Mouse (Mus musculus) liver, embryonic 13.5 days (tissue): Measurements from ENCODE around the gene Irak1. TPM values are rescaled to one million over a fixed set of nuclear protein-coding genes. Genes with fewer than 3 reads are reported as not detected.

ENCODE experiments used
- ATAC-seq: fragments of 200-750 bp; cut with Nextera tagmentation; 2 replicates; pipeline ENCODE4 v1.8.0; 2017; ENCODE audit warnings: low read depth, mild to moderate bottlenecking, moderate number of reproducible peaks, moderate library complexity
- DNase-seq: peaks from one replicate; pipeline ENCODE4 v3.0.0; 2022
- H3K27ac ChIP-seq: fragments of 300-500 bp; sonication (generic); 2 replicates; pipeline ENCODE4 v1.5.1; 2015; ENCODE audit warnings: moderate library complexity, mild to moderate bottlenecking, inconsistent platforms
- H3K27me3 ChIP-seq: fragments of 300-500 bp; sonication (generic); 2 replicates; pipeline ENCODE4 v1.6.1; 2015; ENCODE audit warnings: mild to moderate bottlenecking, inconsistent platforms
- H3K36me3 ChIP-seq: fragments of 300-500 bp; sonication (generic); 2 replicates; pipeline ENCODE4 v1.6.1; 2015; ENCODE audit warnings: mild to moderate bottlenecking, inconsistent platforms
- H3K4me1 ChIP-seq: fragments of 300-500 bp; sonication (generic); replicated peaks from 2 replicates; pipeline ENCODE4 v1.6.1; 2015; ENCODE audit warnings: inconsistent platforms
- H3K4me2 ChIP-seq: fragments of 300-500 bp; sonication (generic); 2 replicates; pipeline ENCODE4 v1.6.1; 2015; ENCODE audit warnings: inconsistent platforms, mild to moderate bottlenecking, moderate library complexity
- H3K4me3 ChIP-seq: fragments of 300-500 bp; sonication (generic); replicated peaks from 2 replicates; pipeline ENCODE4 v1.5.1; 2015; ENCODE audit warnings: mild to moderate bottlenecking, inconsistent platforms
- H3K9ac ChIP-seq: fragments of 300-500 bp; sonication (generic); 2 replicates; pipeline ENCODE4 v1.6.1; 2015; ENCODE audit warnings: mild to moderate bottlenecking, inconsistent platforms
- H3K9me3 ChIP-seq: fragments of 300-500 bp; sonication (generic); replicated peaks from 2 replicates; pipeline ENCODE4 v1.6.1; 2016; ENCODE audit warnings: inconsistent platforms
- WGBS: fragments of 180-500 bp; shearing (Covaris S2); methylation state at CpG from one replicate; pipeline ENCODE4 v1.1.7; 2015; ENCODE audit not compliant: insufficient replicate concordance; 5-methylcytosine and 5-hydroxymethylcytosine counted together
- polyA plus RNA-seq: library from polyadenylated mRNA; unstranded; fragments of >200 nt; fragmentation: Nextera tagmentation; extraction: Ambion mirVana; gene quantifications from 2 replicates; pipeline ENCODE4 v1.2.1, GENCODE M21; 2015

Irak1 gene
- polyA plus RNA-seq, 1 experiment from 2014 or later: 25.0 TPM

DNA sequence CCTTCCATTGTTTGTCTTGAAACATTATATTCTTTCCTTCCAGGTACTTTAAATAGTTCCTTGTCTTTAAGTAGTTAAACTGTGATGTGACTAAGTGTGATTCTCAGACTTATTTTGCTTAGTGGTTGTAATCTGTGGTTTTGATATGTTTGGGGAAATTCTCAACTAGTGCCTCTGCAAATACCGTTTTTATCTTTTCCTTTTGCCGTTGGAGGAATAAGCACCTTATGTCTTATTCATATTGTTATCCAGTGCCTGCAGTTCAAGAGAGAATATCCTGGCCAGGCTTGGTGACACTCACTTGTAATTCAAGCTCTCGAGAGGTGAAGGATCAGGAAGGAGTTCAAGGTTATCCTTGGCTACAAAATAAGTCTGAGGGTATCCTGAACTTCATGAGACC, 22.7 kb downstream of the Irak1 start:
- DNase-seq (no peak), ATAC-seq (no peak)
- peaks cover 36% of the 10 kb centered on the region for H3K4me1 ChIP-seq
- WGBS: 48% methylated on average over 3 of the region's 3 CpGs
- no peak overlapping the region for H3K4me2 ChIP-seq
- H3K9me3 ChIP-seq: no peaks in the 10 kb centered on the region
- no peak overlapping the region; the same call in 1 of the 2 replicates for H3K27ac ChIP-seq
- no peaks in the 10 kb centered on the region for H3K36me3 ChIP-seq
- H3K9ac ChIP-seq: no peak overlapping the region
- no peak overlapping the region for H3K4me3 ChIP-seq
- H3K27me3 ChIP-seq: no peaks in the 10 kb centered on the region

DNA sequence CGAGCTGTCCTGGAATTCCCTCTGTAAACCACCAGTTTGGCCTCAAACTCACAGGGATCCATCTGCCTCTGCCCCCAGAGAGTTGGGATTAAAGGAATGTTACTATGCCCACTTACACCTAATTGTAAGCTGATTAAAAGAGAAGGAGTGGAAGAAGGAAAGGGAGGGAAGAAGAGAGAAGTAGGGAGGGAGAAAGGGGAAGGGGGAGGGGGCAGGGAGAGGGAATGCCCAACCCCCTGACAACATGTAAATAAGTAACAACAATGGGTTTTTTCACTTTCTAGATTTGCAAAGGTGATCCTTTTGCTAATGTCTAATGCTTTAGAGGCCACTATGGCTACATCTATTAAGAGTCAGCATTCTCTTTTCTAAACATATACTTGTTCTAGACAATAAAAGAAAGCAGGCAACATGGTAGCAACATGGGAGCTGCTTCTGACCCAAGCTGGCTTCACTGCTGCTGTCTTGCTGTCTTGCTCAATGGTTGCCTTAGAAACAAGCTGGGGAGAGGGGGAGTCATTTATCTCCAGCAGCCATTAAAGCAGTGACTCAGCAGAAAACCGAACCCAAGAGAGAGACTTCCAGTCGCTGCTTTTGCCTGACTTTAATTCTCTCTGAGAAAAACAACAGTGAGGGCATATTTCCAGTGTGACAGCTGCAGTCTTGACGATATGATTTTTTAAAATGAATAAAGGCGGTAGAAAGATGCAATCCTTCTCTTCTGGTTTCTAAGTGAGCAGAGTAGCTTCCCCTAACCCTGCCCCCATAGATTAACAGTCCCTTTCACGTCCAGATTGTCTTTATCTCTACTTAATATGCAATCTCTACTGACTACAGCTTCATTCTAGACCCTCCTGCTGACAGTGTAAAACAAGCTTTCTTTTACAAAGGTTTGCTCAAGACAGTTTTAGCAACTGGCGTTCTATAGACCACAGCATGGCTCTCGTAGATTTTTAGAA, 24.5 kb downstream of the Irak1 start:
- Histone ChIP-seq H3K9me3 (no peaks in the 10 kb centered on the region), H3K4me2 (peak overlapping the region; percentile 43), H3K4me1 (peaks cover 39% of the 10 kb centered on the region), H3K9ac (peak overlapping the region; percentile 51; the same call in 1 of the 2 replicates), H3K36me3 (no peaks in the 10 kb centered on the region), H3K4me3 (peak overlapping the region; percentile 18), H3K27ac (peak overlapping the region; percentile 88), H3K27me3 (no peaks in the 10 kb centered on the region)
- WGBS: 18% methylated on average over 8 of the region's 8 CpGs
- ATAC-seq: peak; percentile 94
- peak; percentile 69 for DNase-seq

DNA sequence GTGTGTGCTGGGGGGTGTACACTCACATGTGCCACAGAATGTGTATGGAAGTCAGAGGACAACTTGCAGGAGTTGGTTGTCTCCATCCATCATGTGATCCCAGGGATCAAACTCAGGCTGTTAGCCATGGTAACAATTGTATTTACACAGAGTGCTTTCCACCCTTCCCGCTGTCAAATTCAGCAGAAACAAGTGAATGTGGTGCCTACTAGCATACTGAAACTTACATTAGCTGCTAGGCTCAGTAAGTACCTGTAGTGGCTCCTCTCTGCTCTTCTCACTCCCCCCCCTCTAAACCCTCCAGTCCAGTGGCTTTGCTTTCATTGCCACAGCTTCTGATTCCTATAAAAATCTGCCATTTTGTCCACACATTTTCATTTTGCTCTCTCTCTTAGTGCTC, 45.9 kb downstream of the Irak1 start:
- H3K27ac ChIP-seq: no peak overlapping the region
- no peaks in the 10 kb centered on the region for H3K27me3 ChIP-seq
- H3K9me3 ChIP-seq: no peaks in the 10 kb centered on the region
- H3K36me3 ChIP-seq: no peaks in the 10 kb centered on the region
- no peak for ATAC-seq
- no peak overlapping the region for H3K4me3 ChIP-seq
- no peak overlapping the region for H3K4me2 ChIP-seq
- WGBS: 56% methylated on average over 1 of the region's 1 CpGs
- DNase-seq: no peak
- H3K9ac ChIP-seq: no peak overlapping the region
- H3K4me1 ChIP-seq: no peaks in the 10 kb centered on the region

DNA sequence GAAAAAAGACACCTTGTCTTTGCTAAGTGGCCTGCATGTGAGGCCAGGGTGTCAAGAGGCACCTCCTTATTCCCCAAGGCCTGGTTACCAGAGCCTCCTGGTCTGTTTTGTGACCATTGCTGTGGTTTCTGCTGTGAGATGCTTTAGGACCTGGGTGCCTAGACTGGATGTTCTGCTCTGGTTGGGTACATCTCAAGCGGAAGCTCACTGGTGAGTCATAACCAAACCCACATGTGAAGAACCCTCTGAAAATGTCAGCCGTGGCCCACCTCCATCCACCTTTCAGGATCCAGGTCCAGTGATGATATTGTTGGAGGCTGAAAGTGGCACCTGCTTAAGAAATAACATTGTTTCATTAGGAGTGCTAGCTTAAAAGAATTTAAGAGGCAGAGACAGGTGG, 47.4 kb downstream of the Irak1 start:
- Histone ChIP-seq H3K4me2 (no peak overlapping the region), H3K9ac (no peak overlapping the region), H3K36me3 (no peaks in the 10 kb centered on the region), H3K27ac (no peak overlapping the region), H3K4me3 (no peak overlapping the region), H3K9me3 (no peaks in the 10 kb centered on the region), H3K27me3 (no peaks in the 10 kb centered on the region), H3K4me1 (peaks cover 14% of the 10 kb centered on the region)
- DNase-seq (no peak), ATAC-seq (no peak)
- WGBS: 81% methylated on average over 2 of the region's 2 CpGs

DNA sequence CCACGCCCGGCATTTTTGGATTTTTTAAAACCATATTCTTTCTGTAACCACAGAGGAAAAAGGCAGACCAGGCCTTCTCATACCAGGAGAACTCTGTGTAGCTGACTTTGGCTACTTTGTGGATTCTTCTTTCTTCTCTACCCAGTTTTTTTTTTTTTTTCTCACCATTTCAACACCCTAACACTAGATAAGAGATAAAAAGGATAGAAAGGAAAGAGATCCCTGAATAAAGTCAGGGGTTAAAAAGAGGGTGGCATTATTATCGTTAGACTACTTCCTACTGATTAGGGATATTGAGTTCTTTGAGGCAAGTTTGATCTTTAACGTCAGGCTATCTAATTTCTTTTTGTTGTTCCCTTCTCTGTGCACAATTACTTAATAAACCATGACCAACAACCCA, 50.9 kb downstream of the Irak1 start:
- Histone ChIP-seq H3K4me2 (no peak overlapping the region), H3K36me3 (no peaks in the 10 kb centered on the region), H3K27me3 (no peaks in the 10 kb centered on the region), H3K27ac (peak overlapping the region; percentile 98; the same call in 1 of the 2 replicates), H3K9me3 (no peaks in the 10 kb centered on the region), H3K9ac (no peak overlapping the region), H3K4me1 (peaks cover 31% of the 10 kb centered on the region), H3K4me3 (no peak overlapping the region)
- no peak for ATAC-seq
- DNase-seq: no peak
- WGBS: 48% methylated on average over 4 of the region's 4 CpGs

DNA sequence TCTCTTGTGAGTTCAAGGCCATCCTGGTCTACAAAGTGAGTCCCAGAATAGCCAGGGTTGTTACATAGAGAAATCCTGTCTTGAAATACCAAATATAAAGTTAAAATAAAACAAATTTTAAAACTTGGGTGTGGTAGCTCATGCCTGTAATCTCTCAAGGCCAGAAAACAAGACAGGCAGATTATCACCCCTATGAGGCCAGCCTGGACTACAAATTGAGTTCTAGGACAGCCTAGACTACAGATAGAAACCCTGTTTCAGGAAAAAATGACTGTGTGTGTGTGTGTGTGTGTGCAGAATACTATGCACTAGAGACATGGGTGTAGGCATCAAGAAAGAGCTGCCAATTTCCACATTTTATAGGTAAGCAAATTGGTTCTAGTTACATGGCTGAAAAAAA, 52.9 kb downstream of the Irak1 start:
- H3K4me3 ChIP-seq: no peak overlapping the region
- H3K4me1 ChIP-seq: peaks cover 31% of the 10 kb centered on the region
- no peaks in the 10 kb centered on the region for H3K36me3 ChIP-seq
- H3K27me3 ChIP-seq: no peaks in the 10 kb centered on the region
- H3K9ac ChIP-seq: peak overlapping the region; percentile 40
- ATAC-seq (peak; percentile 42), DNase-seq (peak; percentile 22)
- peak overlapping the region; percentile 55 for H3K4me2 ChIP-seq
- H3K27ac ChIP-seq: peak overlapping the region; percentile 98
- no peaks in the 10 kb centered on the region for H3K9me3 ChIP-seq

DNA sequence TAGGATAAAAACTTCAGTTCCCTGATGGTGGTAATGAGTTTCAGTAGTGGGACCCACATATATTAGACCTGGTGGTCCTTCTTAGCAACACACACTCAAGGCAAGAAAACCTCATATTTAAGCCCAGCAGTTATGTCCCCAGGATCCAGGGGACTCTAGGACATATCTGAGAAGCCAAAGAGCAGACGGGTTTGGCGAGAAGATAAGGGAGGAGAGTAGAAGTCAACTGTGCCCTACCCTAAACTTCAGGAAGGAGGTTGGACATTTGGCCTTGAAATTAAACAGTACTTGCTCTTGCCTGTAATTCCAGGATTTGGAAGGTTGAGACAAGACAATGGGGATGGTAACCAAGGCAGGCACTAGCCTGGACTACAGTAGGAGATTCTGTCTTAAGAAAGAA, 54.0 kb downstream of the Irak1 start:
- Histone ChIP-seq H3K4me2 (peak overlapping the region; percentile 55), H3K4me1 (peaks cover 31% of the 10 kb centered on the region), H3K4me3 (no peak overlapping the region), H3K27me3 (no peaks in the 10 kb centered on the region), H3K36me3 (no peaks in the 10 kb centered on the region), H3K27ac (peak overlapping the region; percentile 98), H3K9me3 (no peaks in the 10 kb centered on the region), H3K9ac (peak overlapping the region; percentile 61)
- ATAC-seq: peak; percentile 60
- peak; percentile 45 for DNase-seq
- WGBS: 29% methylated on average over 2 of the region's 2 CpGs

DNA sequence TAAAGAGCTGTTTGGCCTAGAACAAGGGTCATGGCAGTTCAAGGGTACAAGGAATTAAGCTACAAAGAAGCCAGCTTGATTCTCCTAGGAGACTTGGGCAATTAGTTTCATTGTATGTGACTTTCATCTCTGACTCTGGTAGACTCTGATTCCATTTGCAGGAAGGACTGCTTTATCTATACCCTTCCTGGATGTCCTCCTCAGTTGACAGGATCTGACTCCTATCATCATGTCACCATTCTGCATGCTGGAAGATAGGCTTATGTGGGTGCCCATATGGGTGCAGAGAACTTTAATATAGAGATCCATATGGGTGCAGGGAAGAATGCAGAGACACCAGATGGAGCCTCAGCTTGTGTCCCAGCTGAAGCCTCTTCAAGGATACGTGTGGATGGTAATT, 54.6 kb downstream of the Irak1 start:
- H3K27ac ChIP-seq: peak overlapping the region; percentile 98
- WGBS: 30% methylated on average over 1 of the region's 1 CpGs

DNA sequence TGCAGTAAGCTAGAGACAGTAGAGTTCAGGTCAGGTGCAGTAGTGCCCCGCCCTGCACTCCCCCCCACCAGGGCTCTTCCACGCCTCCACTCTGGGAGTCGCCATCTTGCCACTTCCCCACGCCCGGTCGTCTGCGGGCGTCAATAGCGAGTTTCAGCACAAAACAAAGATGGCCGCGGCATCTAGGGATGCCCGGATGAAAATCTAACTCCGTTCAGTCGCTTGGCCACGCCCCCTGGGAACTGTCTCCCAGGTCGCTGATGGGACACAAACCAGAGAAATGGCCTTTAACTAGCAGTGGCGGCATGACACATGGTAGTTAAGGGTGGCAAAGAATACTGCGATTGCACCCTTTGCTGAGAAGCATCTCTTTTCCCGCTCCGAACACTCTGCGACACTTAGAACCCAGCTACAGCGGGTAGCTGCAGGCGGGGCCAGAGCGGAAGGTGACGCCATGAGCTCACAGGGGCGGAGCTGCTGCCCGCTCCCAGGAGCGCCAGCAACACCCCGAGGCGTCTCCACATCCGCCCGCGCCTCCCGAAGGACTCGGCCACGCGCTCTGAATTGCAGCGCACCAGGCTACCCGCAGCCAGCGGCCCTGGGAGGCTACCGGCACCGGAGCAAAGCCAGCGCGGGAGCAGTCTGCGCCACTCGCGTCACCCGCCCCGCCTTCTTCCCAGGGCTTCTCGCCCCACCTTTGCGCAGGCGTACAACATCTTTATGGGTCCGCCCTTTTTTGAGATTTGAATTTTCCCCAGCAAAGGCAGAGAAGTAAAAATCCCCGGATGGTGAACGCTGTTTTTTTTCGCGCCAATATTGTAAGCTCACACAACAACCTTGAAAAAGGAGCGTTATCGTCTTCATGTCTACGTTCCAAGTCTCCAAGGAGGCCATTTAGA, 56.3 kb downstream of the Irak1 start:
- peak overlapping the region; percentile 83 for H3K4me3 ChIP-seq
- DNase-seq: peak; percentile 83
- no peaks in the 10 kb centered on the region for H3K9me3 ChIP-seq
- H3K36me3 ChIP-seq: peaks cover 22% of the 10 kb centered on the region
- H3K27me3 ChIP-seq: no peaks in the 10 kb centered on the region
- ATAC-seq: peak; percentile 72
- H3K27ac ChIP-seq: peak overlapping the region; percentile 98
- H3K9ac ChIP-seq: peak overlapping the region; percentile 88
- WGBS: 9% methylated on average over 60 of the region's 60 CpGs
- H3K4me1 ChIP-seq: peaks cover 50% of the 10 kb centered on the region
- H3K4me2 ChIP-seq: peak overlapping the region; percentile 85

More for the DNA sequence above, 54.6 kb downstream of the Irak1 start:
- no peaks in the 10 kb centered on the region for H3K27me3 ChIP-seq
- peaks cover 36% of the 10 kb centered on the region for H3K4me1 ChIP-seq
- peaks cover 5% of the 10 kb centered on the region for H3K36me3 ChIP-seq
- peak overlapping the region; percentile 55 for H3K4me2 ChIP-seq
- H3K9ac ChIP-seq: peak overlapping the region; percentile 61
- DNase-seq (peak; percentile 28), ATAC-seq (peak; percentile 39)
- H3K9me3 ChIP-seq: no peaks in the 10 kb centered on the region
- H3K4me3 ChIP-seq: no peak overlapping the region

DNA sequence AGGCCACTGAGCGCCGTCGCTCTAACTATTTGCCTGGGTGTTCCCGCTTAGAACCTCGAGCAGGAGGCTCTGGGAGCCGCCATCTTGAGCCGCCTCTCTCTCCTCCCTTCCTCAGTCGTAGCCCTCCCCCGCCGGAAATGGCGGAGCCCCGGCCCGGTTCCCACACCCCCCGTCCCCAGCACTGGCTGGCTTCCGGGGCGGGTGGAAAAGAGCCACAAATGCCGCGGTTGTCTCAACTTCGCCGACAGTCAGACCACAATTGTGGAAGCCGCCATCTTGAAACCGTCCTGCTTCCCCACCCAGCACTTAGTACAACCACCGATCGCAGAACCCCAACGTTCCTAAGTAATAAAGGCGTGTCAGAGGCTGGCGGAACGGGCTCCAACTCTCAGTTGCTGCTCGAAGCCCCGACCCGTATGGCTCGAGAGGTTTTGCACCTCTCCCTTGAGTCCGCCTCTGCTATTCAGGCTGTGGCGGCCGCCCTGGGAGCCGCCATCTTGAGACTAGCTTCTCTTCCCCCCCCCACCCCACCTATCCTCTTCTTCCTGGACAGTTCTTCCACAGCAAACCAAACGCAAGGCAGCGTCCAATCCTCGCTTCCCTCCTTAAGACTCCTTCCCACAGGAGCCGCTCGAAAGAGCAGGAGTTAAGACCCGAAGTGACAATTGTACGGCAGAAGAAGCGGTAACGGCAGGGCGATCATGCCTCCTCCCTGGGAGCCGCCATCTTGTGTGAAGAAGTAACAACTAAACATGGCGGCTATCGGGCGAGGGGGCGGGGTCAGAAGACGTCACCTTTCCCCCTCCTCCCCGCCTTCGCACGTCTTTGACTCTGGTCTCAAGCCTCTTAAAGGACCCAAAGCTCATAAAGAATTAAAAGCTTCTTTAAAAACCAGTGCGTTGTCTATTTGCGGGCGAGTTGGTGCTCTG, 57.2 kb downstream of the Irak1 start, which contains the start of gene Hcfc1:
TSS of gene Hcfc1 (minus strand) at position 110 of the 929 bp plus-strand sequence.
- WGBS: 10% methylated on average over 58 of the region's 58 CpGs
- Histone ChIP-seq H3K4me3 (peak within 1 kb of the TSS; percentile 83), H3K9me3 (no peaks in the 10 kb centered on the region), H3K27ac (peak within 1 kb of the TSS; percentile 98), H3K9ac (peak within 1 kb of the TSS; percentile 88), H3K36me3 (peaks cover 31% of the 10 kb centered on the region), H3K4me2 (peak within 1 kb of the TSS; percentile 85), H3K27me3 (no peaks in the 10 kb centered on the region), H3K4me1 (peaks cover 50% of the 10 kb centered on the region)
- peak; percentile 35 for ATAC-seq
- peak; percentile 82 for DNase-seq
